Mouse (Mus musculus): ENCODE results near the gene Gm14743. TPM values are rescaled to one million over a fixed set of nuclear protein-coding genes. Genes with fewer than 3 reads are reported as not detected.
"Not testable (repeated sequence)": the region's sequence is repeated elsewhere in the genome, so short reads cannot be mapped to it uniquely, and the experiment has no call there.

Gene Gm14743
- polyA plus RNA-seq (2015; fragmentation: Nextera tagmentation; extraction: Ambion mirVana): not detected in 2 replicates

GRCm38 (mm10) chrX:78245821-78246220, at the start of gene Gm14743:
Gene Gm14743, minus strand, starts transcription at chrX:78245921.
- ATAC-seq (ENCODE audit: insufficient number of reproducible peaks, low FRiP score, low TSS enrichment, low read depth); H3K36me3 ChIP-seq; H3K4me3 ChIP-seq; H3K27me3 ChIP-seq; H3K9me3 ChIP-seq; H3K9ac ChIP-seq; H3K4me1 ChIP-seq; H3K27ac ChIP-seq; H3K4me2 ChIP-seq: not testable (repeated sequence)
- WGBS: no CpG with 5 or more reads among the region's 3 CpGs

- H3K9ac ChIP-seq: no peak overlapping the region
- no peak overlapping the region for H3K4me3 ChIP-seq
- H3K4me1 ChIP-seq: no peaks in the 10 kb centered on the region
- ATAC-seq (ENCODE audit: insufficient number of reproducible peaks, low FRiP score, low TSS enrichment, low read depth): no peak
- no peak overlapping the region for H3K4me2 ChIP-seq
- no peaks in the 10 kb centered on the region for H3K36me3 ChIP-seq
- no peaks in the 10 kb centered on the region for H3K27me3 ChIP-seq
- 93% methylated on average over 5 of the region's 5 CpGs for WGBS
- no peak overlapping the region for H3K27ac ChIP-seq
- H3K9me3 ChIP-seq: no peaks in the 10 kb centered on the region
These were observed 42.9 kb downstream of the Gm14743 start for GRCm38 (mm10) chrX:78202829-78203228.

DNA sequence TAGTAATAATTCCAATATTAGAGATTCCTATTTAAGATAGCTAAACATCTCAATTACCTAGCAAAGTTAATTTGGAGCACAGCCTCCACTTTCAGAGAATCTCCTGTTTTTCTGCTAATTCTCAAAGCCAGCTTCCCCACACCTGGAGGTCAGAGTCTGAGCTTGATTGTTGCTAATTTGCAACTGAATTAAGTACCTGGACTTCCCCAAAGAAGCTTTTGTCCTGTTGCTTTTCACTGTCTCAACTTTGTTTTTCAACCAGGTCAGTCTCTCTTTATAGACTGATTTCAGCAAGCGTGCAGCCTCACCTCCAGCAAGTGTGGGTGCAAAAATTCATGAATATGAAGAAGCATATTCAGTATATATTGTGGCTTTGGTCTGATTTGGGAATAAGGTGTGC, 43.5 kb downstream of the Gm14743 start:
- H3K9ac ChIP-seq; H3K27me3 ChIP-seq; H3K27ac ChIP-seq; H3K4me2 ChIP-seq; ATAC-seq (ENCODE audit: insufficient number of reproducible peaks, low FRiP score, low TSS enrichment, low read depth); H3K9me3 ChIP-seq; H3K4me1 ChIP-seq; H3K4me3 ChIP-seq; H3K36me3 ChIP-seq: not testable (repeated sequence)
- 59% methylated on average over 1 of the region's 1 CpGs for WGBS

Other genes with a start within 250 kb of the Gm14743 start
- gene Obp1a, start 154.5 kb downstream of the Gm14743 start, polyA plus RNA-seq (2015; fragmentation: Nextera tagmentation; extraction: Ambion mirVana): not detected in 2 replicates
- not detected in 2 replicates for gene Gm5938, start 120.5 kb downstream of the Gm14743 start, polyA plus RNA-seq (2015; fragmentation: Nextera tagmentation; extraction: Ambion mirVana)
- gene Obp1b, start 59.1 kb downstream of the Gm14743 start, polyA plus RNA-seq (2015; fragmentation: Nextera tagmentation; extraction: Ambion mirVana): not detected in 2 replicates
- not detected in 2 replicates for gene 4930480E11Rik, start 123.7 kb upstream of the Gm14743 start, polyA plus RNA-seq (2015; fragmentation: Nextera tagmentation; extraction: Ambion mirVana)

Measured in limb, embryonic 15.5 days (tissue).